Mouse (Mus musculus) gastrocnemius, postnatal 25 days (tissue): ENCODE measurements around the gene Krt20. TPM values are rescaled to one million over a fixed set of nuclear protein-coding genes. Genes with fewer than 3 reads are reported as not detected.
A peak's percentile ranks its signal among the peaks of the same experiment; 100 is the strongest.

ENCODE experiments used
- DNase-seq: peaks from one replicate; pipeline ENCODE4 v3.0.0; 2022
- long read RNA-seq, 2 experiments: library from polyadenylated mRNA; stranded (forward); transcript quantifications; one replicate each; pipeline ENCODE4 v2.0.0; 2021
- total RNA-seq, 2 experiments: library from RNA; stranded (reverse); gene quantifications; 1 replicate in 1 of 2; 2 replicates in 1 of 2; pipeline ENCODE4 v1.2.3; 2021

The Krt20 gene
- total RNA-seq, result not detected
- long read RNA-seq, experiment 1, result 0 reads
- long read RNA-seq, experiment 2, result 0 reads

- DNase-seq, result no peak
These were observed at the start of gene Krt20 for GRCm38 (mm10) chr11:99437972-99438371. Krt20 (minus strand) TSS chr11:99438150.

GRCm38 (mm10) chr11:99474981-99475380, 37.0 kb upstream of the Krt20 start:
- DNase-seq, result no peak

- no peak for DNase-seq
These were observed 35.5 kb upstream of the Krt20 start for GRCm38 (mm10) chr11:99473433-99473832.

GRCm38 (mm10) chr11:99472405-99472804, 34.5 kb upstream of the Krt20 start:
- no peak for DNase-seq

- DNase-seq, result no peak
These were observed 34.0 kb upstream of the Krt20 start for GRCm38 (mm10) chr11:99471946-99472345.

GRCm38 (mm10) chr11:99469228-99469627, 31.3 kb upstream of the Krt20 start:
- no peak for DNase-seq

GRCm38 (mm10) chr11:99468566-99468965, 30.6 kb upstream of the Krt20 start:
- DNase-seq, result no peak

- DNase-seq, result no peak
These were observed 28.4 kb upstream of the Krt20 start for GRCm38 (mm10) chr11:99466316-99466715.

GRCm38 (mm10) chr11:99464836-99465235, 26.9 kb upstream of the Krt20 start:
- peak; percentile 18 for DNase-seq

GRCm38 (mm10) chr11:99463155-99463554, 25.2 kb upstream of the Krt20 start:
- no peak for DNase-seq

- DNase-seq, result no peak
These were observed 23.8 kb upstream of the Krt20 start for GRCm38 (mm10) chr11:99461736-99462135.

GRCm38 (mm10) chr11:99458887-99459286, 20.9 kb upstream of the Krt20 start:
- DNase-seq, result no peak

- DNase-seq, result no peak
These were observed 16.8 kb upstream of the Krt20 start for GRCm38 (mm10) chr11:99454759-99455158.

- DNase-seq, result no peak
These were observed 16.1 kb upstream of the Krt20 start for GRCm38 (mm10) chr11:99454044-99454443.

- DNase-seq, result no peak
These were observed 10.8 kb upstream of the Krt20 start for GRCm38 (mm10) chr11:99448769-99449168.

GRCm38 (mm10) chr11:99441220-99441619, 3.3 kb upstream of the Krt20 start:
- DNase-seq, result no peak

GRCm38 (mm10) chr11:99439465-99439864, 1.5 kb upstream of the Krt20 start:
- no peak for DNase-seq

- DNase-seq, result no peak
These were observed 1.3 kb downstream of the Krt20 start for GRCm38 (mm10) chr11:99436625-99437024.

- DNase-seq, result no peak
These were observed 7.3 kb downstream of the Krt20 start for GRCm38 (mm10) chr11:99430670-99431069.

GRCm38 (mm10) chr11:99422159-99422558, 15.8 kb downstream of the Krt20 start, which contains the start of gene Krt12:
Krt12 (minus strand) TSS chr11:99422259.
- DNase-seq, result no peak

GRCm38 (mm10) chr11:99420586-99420985, 17.4 kb downstream of the Krt20 start:
- no peak for DNase-seq

- no peak for DNase-seq
These were observed 20.1 kb downstream of the Krt20 start for GRCm38 (mm10) chr11:99417819-99418218.

GRCm38 (mm10) chr11:99416902-99417301, 21.0 kb downstream of the Krt20 start:
- no peak for DNase-seq

- DNase-seq, result no peak
These were observed 23.3 kb downstream of the Krt20 start for GRCm38 (mm10) chr11:99414463-99415147.
